Mouse (Mus musculus) myocyte (in vitro differentiated cells): ENCODE measurements at regions not wholly inside any gene's neighbourhood (a gene's known extent, or its start where the extent isn't known, plus 50 kb on each side); places are given as distances from the start of the nearest gene placed in this dataset.
A peak's percentile ranks its signal among the peaks of the same experiment; 100 is the strongest.

ENCODE experiments used
- H3K27me3 ChIP-seq: one replicate; pipeline ENCODE4 v1.6.1; 2011; ENCODE audit not compliant: control insufficient read depth, insufficient read depth, insufficient read length
- H3K36me3 ChIP-seq: one replicate; pipeline ENCODE4 v1.6.1; 2011; ENCODE audit not compliant: control insufficient read depth, insufficient read depth
- H3K4me2 ChIP-seq: one replicate; pipeline ENCODE4 v1.6.1; 2011; ENCODE audit warnings: low read depth, control low read depth
- H3K4me3 ChIP-seq: one replicate; pipeline ENCODE4 v1.5.1; 2011; ENCODE audit warnings: mild to moderate bottlenecking, control low read depth, moderate library complexity
- H3K79me2 ChIP-seq: one replicate; pipeline ENCODE4 v1.6.1; 2011; ENCODE audit not compliant: control insufficient read depth, insufficient read depth
- H3ac ChIP-seq: one replicate; pipeline ENCODE4 v1.6.1; 2011; ENCODE audit not compliant: control insufficient read depth, insufficient read length
- CEBPB ChIP-seq: IDR thresholded peaks from 2 replicates; pipeline ENCODE4 v1.6.1; 2011; ENCODE audit warnings: mild to moderate bottlenecking, moderate library complexity; ENCODE audit not compliant: poor library complexity, insufficient read depth, severe bottlenecking
- E2F4 ChIP-seq: IDR thresholded peaks from one replicate; pipeline ENCODE4 v1.6.1; 2011; ENCODE audit warnings: mild to moderate bottlenecking, control low read depth, moderate library complexity; ENCODE audit not compliant: insufficient read depth
- MAX ChIP-seq: IDR thresholded peaks from one replicate; pipeline ENCODE4 v1.6.1; 2011; ENCODE audit warnings: low read depth, mild to moderate bottlenecking, control low read depth
- MYOD1 ChIP-seq, 3 experiments: IDR thresholded peaks; one replicate each; pipeline ENCODE4 v1.6.1; 2011; ENCODE audit warnings: control low read depth in 2 of 3, low read depth in 2 of 3, mild to moderate bottlenecking in 2 of 3, moderate library complexity in 1 of 3; ENCODE audit not compliant: insufficient read length in 2 of 3, control insufficient read depth in 1 of 3
- MYOG ChIP-seq, 3 experiments: IDR thresholded peaks; one replicate each; pipeline ENCODE4 v1.6.1; 2011; ENCODE audit warnings: control low read depth in 2 of 3, low read depth in 2 of 3, mild to moderate bottlenecking in 2 of 3; ENCODE audit not compliant: insufficient read length in 2 of 3, control insufficient read depth in 1 of 3, insufficient read depth in 1 of 3
- POLR2A ChIP-seq: IDR thresholded peaks from one replicate; pipeline ENCODE4 v1.6.1; 2011; ENCODE audit warnings: low read depth, mild to moderate bottlenecking, control low read depth, moderate library complexity; ENCODE audit not compliant: insufficient read length
- POLR2AphosphoS2 ChIP-seq: IDR thresholded peaks from one replicate; pipeline ENCODE4 v1.6.1; 2011; ENCODE audit warnings: low read depth, control low read depth; ENCODE audit not compliant: insufficient read length
- REST ChIP-seq: IDR thresholded peaks from one replicate; pipeline ENCODE4 v1.6.1; 2011; ENCODE audit warnings: mild to moderate bottlenecking, control low read depth, moderate library complexity; ENCODE audit not compliant: insufficient read depth, insufficient read length
- SRF ChIP-seq: IDR thresholded peaks from one replicate; pipeline ENCODE4 v1.6.1; 2011; ENCODE audit warnings: low read depth; ENCODE audit not compliant: control insufficient read depth, insufficient read length
- TCF12 ChIP-seq: IDR thresholded peaks from one replicate; pipeline ENCODE4 v1.6.1; 2011; ENCODE audit warnings: mild to moderate bottlenecking, control low read depth; ENCODE audit not compliant: poor library complexity, insufficient read depth, severe bottlenecking
- TCF3 ChIP-seq: IDR thresholded peaks from one replicate; pipeline ENCODE4 v1.6.1; 2011; ENCODE audit warnings: low read depth, control low read depth; ENCODE audit not compliant: insufficient read length
- USF1 ChIP-seq: IDR thresholded peaks from one replicate; pipeline ENCODE4 v1.6.1; 2011; ENCODE audit warnings: low read depth, mild to moderate bottlenecking, control low read depth, moderate library complexity

- Histone ChIP-seq H3K36me3 (no peaks in the 10 kb centered on the region), H3ac (no peak overlapping the region), H3K27me3 (no peaks in the 10 kb centered on the region), H3K79me2 (no peaks in the 10 kb centered on the region), H3K4me3 (no peak overlapping the region), H3K4me2 (no peak overlapping the region)
- no peak for TF ChIP-seq SRF
- TF ChIP-seq POLR2A = no peak
- TF ChIP-seq TCF12 = no peak
- TF ChIP-seq REST = no peak
- TF ChIP-seq USF1 = no peak
- no peak for TF ChIP-seq E2F4
- no peak for TF ChIP-seq MYOG (IDR thresholded peaks at IDR 0.05; ENCODE audit: control insufficient read depth in 1 of 3, insufficient read depth in 1 of 3, insufficient read length in 2 of 3, low read depth in 2 of 3)
- no peak for TF ChIP-seq MYOD1 (IDR thresholded peaks at IDR 0.05; ENCODE audit: control insufficient read depth in 1 of 3, insufficient read length in 2 of 3, low read depth in 2 of 3)
- no peak for TF ChIP-seq POLR2AphosphoS2
- no peak for TF ChIP-seq CEBPB
- no peak for TF ChIP-seq MAX
Observed at GRCm38 (mm10) chr1:147223232-147223925, 728.8 kb downstream of the Brinp3 start.

GRCm38 (mm10) chr1:147237565-147237964 is 743.0 kb downstream of the Brinp3 start:
- H3K4me3 ChIP-seq = no peak overlapping the region
- no peaks in the 10 kb centered on the region for H3K79me2 ChIP-seq
- no peaks in the 10 kb centered on the region for H3K36me3 ChIP-seq
- TF ChIP-seq SRF (no peak), MYOD1 (IDR thresholded peaks at IDR 0.05; ENCODE audit: control insufficient read depth in 1 of 3, insufficient read length in 2 of 3, low read depth in 2 of 3) (peak in 2 of 3 experiments; percentile 20 to 45)
- H3ac ChIP-seq = no peak overlapping the region
- H3K4me2 ChIP-seq = peak overlapping the region; percentile 0
- no peaks in the 10 kb centered on the region for H3K27me3 ChIP-seq

GRCm38 (mm10) chr1:147239108-147239507 is 744.5 kb downstream of the Brinp3 start:
- no peak for TF ChIP-seq USF1
- no peak for TF ChIP-seq TCF12
- no peak for TF ChIP-seq CEBPB
- no peak for TF ChIP-seq POLR2A
- no peak for TF ChIP-seq E2F4
- no peak for TF ChIP-seq POLR2AphosphoS2
- no peak for TF ChIP-seq MYOD1 (IDR thresholded peaks at IDR 0.05; ENCODE audit: control insufficient read depth in 1 of 3, insufficient read length in 2 of 3, low read depth in 2 of 3)
- TF ChIP-seq MAX = no peak
- TF ChIP-seq REST = no peak
- no peak for TF ChIP-seq MYOG (IDR thresholded peaks at IDR 0.05; ENCODE audit: control insufficient read depth in 1 of 3, insufficient read depth in 1 of 3, insufficient read length in 2 of 3, low read depth in 2 of 3)
- no peak for TF ChIP-seq SRF

GRCm38 (mm10) chr1:147273324-147273723 is 778.8 kb downstream of the Brinp3 start:
- Histone ChIP-seq H3K4me2 (no peak overlapping the region), H3K4me3 (no peak overlapping the region), H3K27me3 (no peaks in the 10 kb centered on the region), H3ac (no peak overlapping the region), H3K79me2 (no peaks in the 10 kb centered on the region), H3K36me3 (no peaks in the 10 kb centered on the region)
- TF ChIP-seq SRF (no peak), MYOG (IDR thresholded peaks at IDR 0.05; ENCODE audit: control insufficient read depth in 1 of 3, insufficient read depth in 1 of 3, insufficient read length in 2 of 3, low read depth in 2 of 3) (no peak), E2F4 (no peak), TCF3 (no peak)

More at GRCm38 (mm10) chr1:147239108-147239507, 744.5 kb downstream of the Brinp3 start:
- no peak overlapping the region for H3ac ChIP-seq
- H3K27me3 ChIP-seq = no peaks in the 10 kb centered on the region
- no peaks in the 10 kb centered on the region for H3K79me2 ChIP-seq
- H3K4me2 ChIP-seq = no peak overlapping the region
- H3K36me3 ChIP-seq = no peaks in the 10 kb centered on the region
- H3K4me3 ChIP-seq = no peak overlapping the region

GRCm38 (mm10) chr1:147291119-147291518 is 796.6 kb downstream of the Brinp3 start:
- no peaks in the 10 kb centered on the region for H3K79me2 ChIP-seq
- no peak overlapping the region for H3ac ChIP-seq
- TF ChIP-seq MYOG (IDR thresholded peaks at IDR 0.05; ENCODE audit: control insufficient read depth in 1 of 3, insufficient read depth in 1 of 3, insufficient read length in 2 of 3, low read depth in 2 of 3) (no peak), MYOD1 (IDR thresholded peaks at IDR 0.05; ENCODE audit: control insufficient read depth in 1 of 3, insufficient read length in 2 of 3, low read depth in 2 of 3) (no peak), POLR2AphosphoS2 (no peak), E2F4 (no peak), POLR2A (no peak)
- H3K4me2 ChIP-seq = no peak overlapping the region
- H3K27me3 ChIP-seq = no peaks in the 10 kb centered on the region
- H3K36me3 ChIP-seq = no peaks in the 10 kb centered on the region
- H3K4me3 ChIP-seq = no peak overlapping the region
